13 mouse cellular contexts compared by ENCODE assay signal in genomic region chr1:153225786-153226725, GRCm38 (mm10). TPM values are rescaled to one million over a fixed set of nuclear protein-coding genes. Genes with fewer than 3 reads are reported as not detected.
DNase-seq lines count a peak whose midpoint lies in the region; ATAC-seq lines count a peak whose summit lies in the region.
"Had no signal": no experiment of that assay in that cellular context is flagged by ENCODE, and none has a peak within 500 bp of the region (broad histone marks: within the 10 kb centered on the region; RNA-seq: fewer than 3 reads in every experiment).

No protein-coding gene starts in this region.

- H3K27ac ChIP-seq in forebrain, embryonic 16.5 days (ENCODE audit: low read length) = no peak overlapping the region
- H3K27ac ChIP-seq: forebrain, embryonic 13.5 days had no signal

- H3K4me3 ChIP-seq in forebrain, embryonic 16.5 days (replicated peaks; ENCODE audit: low read length) = no peak overlapping the region
- H3K4me3 ChIP-seq: forebrain, embryonic 13.5 days had no signal

- ATAC-seq in forebrain, embryonic 16.5 days = no peak
- ATAC-seq: forebrain, embryonic 13.5 days; liver, postnatal 0 days had no signal

- no peaks in the 10 kb centered on the region for H3K27me3 ChIP-seq in forebrain, embryonic 16.5 days (replicated peaks; ENCODE audit: control insufficient read depth, insufficient read depth, low read length)
- H3K27me3 ChIP-seq: forebrain, embryonic 13.5 days had no signal

- peak; percentile 5 for DNase-seq in kidney, adult 18-20 months
- DNase-seq in kidney, postnatal 4 days = no peak
- DNase-seq in brain, adult 2 months (ENCODE audit: low read depth, low spot score) = peak; percentile 72
- peak; percentile 43 to 68 for DNase-seq in heart, adult 9 months (ENCODE audit: low spot score in 2 of 2)
- peak; percentile 43 to 47 for DNase-seq in left cerebral cortex, postnatal 36 days (ENCODE audit: low spot score in 2 of 2)
- DNase-seq in adrenal gland, postnatal 10 days = no peak
- DNase-seq in urinary bladder, postnatal 36 days (ENCODE audit: low spot score in 2 of 2) = no peak
- DNase-seq: cerebellum, postnatal 10 days; kidney, postnatal 25 days; liver, postnatal 0 days; spleen, adult 18-20 months had no signal

- no peaks in the 10 kb centered on the region for H3K9me3 ChIP-seq in forebrain, embryonic 16.5 days (ENCODE audit: control insufficient read depth, low read length)
- H3K9me3 ChIP-seq: forebrain, embryonic 13.5 days had no signal

- peaks cover 34% of the 10 kb centered on the region for H3K36me3 ChIP-seq in forebrain, embryonic 16.5 days (ENCODE audit: control insufficient read depth, insufficient read depth)

- H3K4me1 ChIP-seq in forebrain, embryonic 16.5 days (replicated peaks; ENCODE audit: control insufficient read depth, insufficient read depth, low read length) = no peaks in the 10 kb centered on the region
- H3K4me1 ChIP-seq: forebrain, embryonic 13.5 days had no signal

- H3K9ac ChIP-seq in forebrain, embryonic 16.5 days (replicated peaks; ENCODE audit: low read depth, low read length) = no peak overlapping the region
- H3K9ac ChIP-seq: forebrain, embryonic 13.5 days; liver, postnatal 0 days had no signal

- H3K4me2 ChIP-seq in forebrain, embryonic 16.5 days (ENCODE audit: low read length) = no peak overlapping the region
- H3K4me2 ChIP-seq: forebrain, embryonic 13.5 days had no signal

- 85% methylated on average over 21 of the region's 21 CpGs for WGBS in forebrain, embryonic 16.5 days

- intact Hi-C loops in left cerebral cortex, postnatal 36 days (cut with DNase I) = loop anchor here (5.0 to 10.0 kb wide), 2 partner anchors 91 to 161 kb away; no protein-coding TSS in a partner anchor

RNA-seq across cellular contexts. Expression of gene Lamc2, which starts 39.8 kb away (rescaled TPM):
- total RNA-seq in left cerebral cortex, postnatal 36 days (2021) = 10 to 100 TPM in 1 of 2 experiments, 1 to 10 TPM in 1; 9.5 to 13.6 TPM
- polyA plus RNA-seq in forebrain, embryonic 16.5 days (2015; fragmentation: Nextera tagmentation; extraction: Ambion mirVana) = 1.6 and 2.0 TPM in 2 replicates
- total RNA-seq in adrenal gland, postnatal 10 days (2021) = 1 to 10 TPM; 1.9 to 3.2 TPM

Comparison
In these comparisons a context has a peak if more than half of its experiments do, and no peak if none do; other contexts are left out.
1. DNase-seq: peak in kidney, adult 18-20 months (single experiment), brain, adult 2 months (single experiment), heart, adult 9 months (2 of 2) and left cerebral cortex, postnatal 36 days (2 of 2); none in kidney, postnatal 4 days (0 of 2), adrenal gland, postnatal 10 days (single experiment) and urinary bladder, postnatal 36 days (0 of 2).